Mouse (Mus musculus): ENCODE measurements around the gene Smim5. TPM values are rescaled to one million over a fixed set of nuclear protein-coding genes. Genes with fewer than 3 reads are reported as not detected.

The Smim5 gene
- polyA plus RNA-seq, 1 experiment from 2014 or later = 4.2 TPM

- Histone ChIP-seq H3K4me3 (no peak overlapping the region), H3K9me3 (no peaks in the 10 kb centered on the region), H3K36me3 (peaks cover 99% of the 10 kb centered on the region), H3K4me1 (replicated peaks) (no peaks in the 10 kb centered on the region), H3K27me3 (ENCODE audit: insufficient read depth, poor library complexity, severe bottlenecking) (no peaks in the 10 kb centered on the region), H3K27ac (no peak overlapping the region)
- DNase-seq (ENCODE audit: low spot score) = no peak
- 86% methylated on average over 7 of the region's 7 CpGs for WGBS
Observed at GRCm38 (mm10) chr11:115941980-115942379, 42.2 kb downstream of the Smim5 start.

DNA sequence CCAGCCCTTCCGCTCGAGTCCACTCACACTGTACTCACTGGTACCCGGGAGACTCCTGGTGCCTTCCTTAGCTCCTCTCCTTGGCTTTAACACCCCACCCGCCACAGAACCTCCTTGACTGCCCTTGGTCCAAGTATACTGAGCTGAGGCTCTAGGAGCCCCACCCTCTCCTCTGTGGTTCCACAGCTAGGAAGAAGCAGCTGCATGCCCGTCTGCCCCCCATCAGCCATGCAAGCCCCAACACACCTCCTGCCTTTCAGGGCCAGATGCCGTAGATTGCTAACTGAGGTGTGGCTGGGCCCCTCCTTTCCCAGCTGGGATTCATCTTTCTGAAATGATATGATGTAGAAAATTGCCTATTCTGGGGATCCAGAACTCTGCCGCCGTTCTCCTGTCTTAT is 45.5 kb downstream of the Smim5 start:
- Histone ChIP-seq H3K27ac (no peak overlapping the region), H3K27me3 (ENCODE audit: insufficient read depth, poor library complexity, severe bottlenecking) (no peaks in the 10 kb centered on the region), H3K9me3 (no peaks in the 10 kb centered on the region), H3K4me1 (replicated peaks) (no peaks in the 10 kb centered on the region), H3K36me3 (peaks cover 100% of the 10 kb centered on the region), H3K4me3 (no peak overlapping the region)
- WGBS = 92% methylated on average over 8 of the region's 8 CpGs
- no peak for DNase-seq (ENCODE audit: low spot score)

DNA sequence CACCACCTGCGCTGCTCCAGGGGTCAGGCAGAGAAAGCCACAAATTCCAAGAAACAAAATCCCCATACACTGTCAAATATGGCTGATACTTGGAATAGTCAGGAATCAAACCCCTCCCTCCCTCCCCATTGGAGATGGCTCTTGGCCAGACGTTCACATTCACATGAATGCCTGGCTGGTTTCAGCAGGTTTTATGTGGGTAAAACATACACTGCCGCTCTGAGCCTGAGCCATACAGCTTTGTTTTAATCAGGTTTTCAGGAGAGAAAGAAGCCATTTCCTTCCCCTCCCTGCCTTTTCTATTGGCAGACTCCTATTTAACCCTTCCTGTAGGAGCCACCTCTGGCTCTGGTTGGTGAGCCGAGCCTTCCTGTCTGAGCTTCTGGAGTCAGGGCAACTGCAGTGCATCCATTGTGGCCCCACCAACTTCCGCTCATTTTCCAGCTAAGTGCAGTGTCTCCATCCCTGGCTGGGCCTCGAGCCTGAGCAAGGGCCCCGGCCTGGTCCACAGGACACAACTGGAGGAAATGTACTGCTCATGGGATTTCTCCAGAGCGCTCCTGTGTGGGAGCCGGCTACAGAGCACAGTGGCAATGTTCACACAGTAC is 46.6 kb downstream of the Smim5 start:
- no peaks in the 10 kb centered on the region for H3K27me3 ChIP-seq (ENCODE audit: insufficient read depth, poor library complexity, severe bottlenecking)
- H3K9me3 ChIP-seq = no peaks in the 10 kb centered on the region
- no peak for DNase-seq (ENCODE audit: low spot score)
- H3K27ac ChIP-seq = no peak overlapping the region
- 90% methylated on average over 9 of the region's 9 CpGs for WGBS
- peaks cover 100% of the 10 kb centered on the region for H3K36me3 ChIP-seq
- no peak overlapping the region for H3K4me3 ChIP-seq
- no peaks in the 10 kb centered on the region for H3K4me1 ChIP-seq (replicated peaks)

DNA sequence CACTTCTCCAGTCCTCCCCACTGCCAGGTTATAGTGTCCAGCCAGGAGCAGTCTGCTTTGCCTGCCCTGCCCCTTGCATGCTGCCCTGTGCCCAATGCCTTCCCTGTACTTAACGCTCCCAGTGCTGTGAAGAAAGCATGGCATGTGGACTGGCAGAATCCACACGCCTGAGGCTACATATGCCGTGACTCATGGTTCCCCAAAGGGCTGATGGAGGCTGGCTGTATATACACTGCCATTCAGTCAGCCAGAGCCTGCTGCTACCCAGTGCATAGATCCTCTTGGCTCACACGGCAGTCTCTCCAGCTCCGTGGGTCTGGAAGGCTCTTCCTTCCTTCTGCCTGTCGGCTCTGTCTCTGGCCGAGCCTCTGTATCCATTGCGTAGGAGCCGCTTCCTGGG is 48.5 kb downstream of the Smim5 start:
- 95% methylated on average over 9 of the region's 9 CpGs for WGBS
- DNase-seq (ENCODE audit: low spot score) = no peak
- peaks cover 100% of the 10 kb centered on the region for H3K36me3 ChIP-seq

DNA sequence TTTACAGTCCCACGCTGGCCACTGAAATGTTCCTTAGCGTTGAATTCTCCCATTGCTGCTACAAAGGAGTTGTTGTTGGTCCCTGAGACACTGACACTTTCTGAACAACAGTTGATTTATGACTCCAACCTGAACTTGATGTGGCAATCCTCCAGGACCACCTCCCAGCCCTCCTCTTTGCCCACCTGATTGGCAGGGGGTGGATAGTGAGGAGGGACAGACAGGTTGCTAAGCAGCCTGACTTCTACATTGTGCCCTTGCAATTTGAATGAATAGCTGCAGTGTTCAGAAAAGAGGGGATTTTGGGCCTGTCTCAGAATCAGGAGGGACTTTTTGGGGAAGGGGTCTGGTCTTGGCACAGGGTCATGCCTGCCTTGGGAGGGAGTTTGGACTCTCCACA is 51.0 kb downstream of the Smim5 start:
- Histone ChIP-seq H3K27ac (no peak overlapping the region), H3K9me3 (no peaks in the 10 kb centered on the region), H3K4me3 (no peak overlapping the region), H3K36me3 (peaks cover 100% of the 10 kb centered on the region), H3K4me1 (replicated peaks) (peaks cover 11% of the 10 kb centered on the region), H3K27me3 (ENCODE audit: insufficient read depth, poor library complexity, severe bottlenecking) (peaks cover 22% of the 10 kb centered on the region)
- WGBS = 90% methylated on average over 2 of the region's 2 CpGs
- no peak for DNase-seq (ENCODE audit: low spot score)

More for the DNA sequence above, 48.5 kb downstream of the Smim5 start:
- no peaks in the 10 kb centered on the region; the same call in 1 of the 2 replicates for H3K4me1 ChIP-seq (replicated peaks)
- H3K9me3 ChIP-seq = no peaks in the 10 kb centered on the region
- H3K27me3 ChIP-seq (ENCODE audit: insufficient read depth, poor library complexity, severe bottlenecking) = peaks cover under 1% of the 10 kb centered on the region; the same call in 1 of the 2 replicates
- H3K4me3 ChIP-seq = no peak overlapping the region
- H3K27ac ChIP-seq = no peak overlapping the region

GRCm38 (mm10) chr11:115954712-115955111 is 54.9 kb downstream of the Smim5 start:
- Histone ChIP-seq H3K27me3 (ENCODE audit: insufficient read depth, poor library complexity, severe bottlenecking) (peaks cover 41% of the 10 kb centered on the region), H3K9me3 (no peaks in the 10 kb centered on the region), H3K27ac (no peak overlapping the region), H3K36me3 (peaks cover 94% of the 10 kb centered on the region), H3K4me1 (replicated peaks) (peaks cover 36% of the 10 kb centered on the region), H3K4me3 (no peak overlapping the region)
- no peak for DNase-seq (ENCODE audit: low spot score)
- WGBS = 85% methylated on average over 5 of the region's 5 CpGs

GRCm38 (mm10) chr11:115955195-115955858 is 55.6 kb downstream of the Smim5 start:
- WGBS = 60% methylated on average over 10 of the region's 10 CpGs
- Histone ChIP-seq H3K36me3 (peaks cover 94% of the 10 kb centered on the region), H3K4me3 (no peak overlapping the region), H3K4me1 (replicated peaks) (peaks cover 36% of the 10 kb centered on the region), H3K9me3 (no peaks in the 10 kb centered on the region), H3K27me3 (ENCODE audit: insufficient read depth, poor library complexity, severe bottlenecking) (peaks cover 41% of the 10 kb centered on the region), H3K27ac (peak overlapping the region; percentile 78)
- DNase-seq (ENCODE audit: low spot score) = no peak

Other genes starting within 250 kb of the Smim5 start
- gene Grb2, start 191.4 kb upstream of the Smim5 start, polyA plus RNA-seq (2016; fragmentation: Nextera tagmentation; extraction: Ambion mirVana) = 92.7 and 119 TPM in 2 replicates
- gene Tmem94, start 134.5 kb upstream of the Smim5 start, polyA plus RNA-seq (2016; fragmentation: Nextera tagmentation; extraction: Ambion mirVana) = 42.0 and 47.4 TPM in 2 replicates
- gene Caskin2, start 86.3 kb upstream of the Smim5 start, polyA plus RNA-seq (2016; fragmentation: Nextera tagmentation; extraction: Ambion mirVana) = 19.0 and 21.5 TPM in 2 replicates
- 38.1 and 41.5 TPM in 2 replicates for gene Tsen54, start 85.2 kb upstream of the Smim5 start, polyA plus RNA-seq (2016; fragmentation: Nextera tagmentation; extraction: Ambion mirVana)
- gene Llgl2, start 75.9 kb upstream of the Smim5 start, polyA plus RNA-seq (2016; fragmentation: Nextera tagmentation; extraction: Ambion mirVana) = 10.4 and 11.9 TPM in 2 replicates
- gene Myo15b, start 41.6 kb upstream of the Smim5 start, polyA plus RNA-seq (2016; fragmentation: Nextera tagmentation; extraction: Ambion mirVana) = 0.19 and 0.21 TPM in 2 replicates
- gene Smim6, start 12.1 kb downstream of the Smim5 start, polyA plus RNA-seq (2016; fragmentation: Nextera tagmentation; extraction: Ambion mirVana) = 1.4 and 1.6 TPM in 2 replicates
- gene Sap30bp, start 33.3 kb downstream of the Smim5 start, polyA plus RNA-seq (2016; fragmentation: Nextera tagmentation; extraction: Ambion mirVana) = 44.7 and 52.5 TPM in 2 replicates
- gene Recql5, start 33.5 kb downstream of the Smim5 start, polyA plus RNA-seq (2016; fragmentation: Nextera tagmentation; extraction: Ambion mirVana) = 27.3 and 28.8 TPM in 2 replicates
- 0.92 and 0.94 TPM in 2 replicates for gene Itgb4, start 74.7 kb downstream of the Smim5 start, polyA plus RNA-seq (2016; fragmentation: Nextera tagmentation; extraction: Ambion mirVana)
- gene Galk1, start 112.8 kb downstream of the Smim5 start, polyA plus RNA-seq (2016; fragmentation: Nextera tagmentation; extraction: Ambion mirVana) = 184 and 204 TPM in 2 replicates
- gene H3f3b, start 128.0 kb downstream of the Smim5 start, polyA plus RNA-seq (2016; fragmentation: Nextera tagmentation; extraction: Ambion mirVana) = 1,623 and 1,834 TPM in 2 replicates
- 47.7 and 51.3 TPM in 2 replicates for gene Unk, start 130.4 kb downstream of the Smim5 start, polyA plus RNA-seq (2016; fragmentation: Nextera tagmentation; extraction: Ambion mirVana)
- 3.1 and 4.5 TPM in 2 replicates for gene Unc13d, start 178.0 kb downstream of the Smim5 start, polyA plus RNA-seq (2016; fragmentation: Nextera tagmentation; extraction: Ambion mirVana)
- 98.1 and 128 TPM in 2 replicates for gene Wbp2, start 187.0 kb downstream of the Smim5 start, polyA plus RNA-seq (2016; fragmentation: Nextera tagmentation; extraction: Ambion mirVana)
- gene Trim47, start 227.2 kb downstream of the Smim5 start, polyA plus RNA-seq (2016; fragmentation: Nextera tagmentation; extraction: Ambion mirVana) = 3.1 and 4.3 TPM in 2 replicates
- gene Trim65, start 231.2 kb downstream of the Smim5 start, polyA plus RNA-seq (2016; fragmentation: Nextera tagmentation; extraction: Ambion mirVana) = 1.8 and 2.0 TPM in 2 replicates
- 108 and 114 TPM in 2 replicates for gene Mrpl38, start 238.9 kb downstream of the Smim5 start, polyA plus RNA-seq (2016; fragmentation: Nextera tagmentation; extraction: Ambion mirVana)